Mouse (Mus musculus) kidney, postnatal 0 days (tissue): Measurements from ENCODE around the gene Stn1. TPM values are rescaled to one million over a fixed set of nuclear protein-coding genes. Genes with fewer than 3 reads are reported as not detected.

Experiments
- ATAC-seq: fragments of 200-750 bp; cut with Nextera tagmentation; replicated peaks from 2 replicates; pipeline ENCODE4 v1.8.0; 2017; ENCODE audit warnings: low read depth, moderate number of reproducible peaks, moderate TSS enrichment, moderate library complexity; ENCODE audit not compliant: low FRiP score
- DNase-seq: peaks from one replicate; pipeline ENCODE4 v3.0.0-alpha.2; 2016; ENCODE audit warnings: low spot score
- H3K27ac ChIP-seq: fragments of 300-500 bp; sonication (generic); 2 replicates; pipeline ENCODE4 v1.5.1; 2014; ENCODE audit warnings: mild to moderate bottlenecking
- H3K27me3 ChIP-seq: fragments of 300-500 bp; sonication (generic); 2 replicates; pipeline ENCODE4 v1.6.1; 2014; ENCODE audit warnings: low read length, mixed read lengths; ENCODE audit not compliant: insufficient read depth
- H3K36me3 ChIP-seq: fragments of 300-500 bp; sonication (generic); 2 replicates; pipeline ENCODE4 v1.6.1; 2014; ENCODE audit warnings: low read length, mixed read lengths; ENCODE audit not compliant: insufficient read depth
- H3K4me1 ChIP-seq: fragments of 300-500 bp; sonication (generic); replicated peaks from 2 replicates; pipeline ENCODE4 v1.6.1; 2014; ENCODE audit warnings: antibody characterized with exemption, low read length, mixed read lengths; ENCODE audit not compliant: insufficient read depth
- H3K4me2 ChIP-seq: fragments of 300-500 bp; sonication (generic); 2 replicates; pipeline ENCODE4 v1.6.1; 2014; ENCODE audit warnings: mild to moderate bottlenecking, low read length, moderate library complexity, mixed read lengths
- H3K4me3 ChIP-seq: fragments of 300-500 bp; sonication (generic); replicated peaks from 2 replicates; pipeline ENCODE4 v1.5.1; 2014; ENCODE audit warnings: low read depth, low read length
- H3K9ac ChIP-seq: fragments of 300-500 bp; sonication (generic); 2 replicates; pipeline ENCODE4 v1.6.1; 2014; ENCODE audit warnings: low read depth, low read length
- H3K9me3 ChIP-seq: fragments of 300-500 bp; sonication (generic); replicated peaks from 2 replicates; pipeline ENCODE4 v1.6.1; 2016; ENCODE audit warnings: low read length, inconsistent platforms, mixed read lengths
- CTCF ChIP-seq: IDR thresholded peaks from 2 replicates; pipeline ENCODE4 v1.5.1; 2016; ENCODE audit warnings: antibody characterized with exemption, low read depth, mild to moderate bottlenecking, moderate library complexity
- WGBS: fragments of 180-500 bp; shearing (Covaris S2); extraction: QIAGEN DNeasy Blood & Tissue Kit; methylation state at CpG from one replicate; pipeline ENCODE4 v1.1.7; 2014; 5-methylcytosine and 5-hydroxymethylcytosine counted together
- polyA plus RNA-seq: library from polyadenylated mRNA; unstranded; fragments of >200 nt; fragmentation: Nextera tagmentation; extraction: Ambion mirVana; gene quantifications from 2 replicates; pipeline ENCODE4 v1.2.1, GENCODE M21; 2015

The Stn1 gene
- polyA plus RNA-seq, 1 experiment from 2014 or later: 31.5 TPM

DNA sequence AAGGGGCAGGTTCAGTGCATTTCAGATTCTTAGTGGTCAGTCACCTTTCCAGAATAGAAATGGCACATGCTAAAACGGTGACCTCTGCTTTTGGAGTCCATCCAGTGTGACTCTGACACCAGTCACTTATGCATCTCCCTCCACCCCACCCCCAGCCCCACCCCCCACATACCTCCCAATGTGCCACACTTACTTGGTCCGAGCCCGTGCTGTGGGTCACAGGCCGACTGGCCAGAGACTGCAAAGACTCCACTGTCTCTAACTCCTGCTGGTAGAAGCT is 23.7 kb downstream of the Stn1 start:
- Histone ChIP-seq H3K4me1 (peaks cover 5% of the 10 kb centered on the region; the same call in 1 of the 2 replicates), H3K9me3 (no peaks in the 10 kb centered on the region), H3K27me3 (no peaks in the 10 kb centered on the region), H3K27ac (no peak overlapping the region), H3K4me3 (no peak overlapping the region), H3K36me3 (peaks cover 15% of the 10 kb centered on the region; the same call in 1 of the 2 replicates), H3K4me2 (0 out of 2 replicates have a peak overlapping the region, but pooled peaks have one; percentile 14), H3K9ac (no peak overlapping the region)
- 55% methylated on average over 4 of the region's 4 CpGs for WGBS
- DNase-seq (no peak), ATAC-seq (no peak)
- TF ChIP-seq CTCF: no peak

- 0 out of 2 replicates have a peak overlapping the region, but pooled peaks have one; percentile 14 for H3K4me2 ChIP-seq
- ATAC-seq (no peak), DNase-seq (peak; percentile 68)
- H3K36me3 ChIP-seq: peaks cover 15% of the 10 kb centered on the region; the same call in 1 of the 2 replicates
- 0 out of 2 replicates have a peak overlapping the region, but pooled peaks have one; percentile 36 for H3K27ac ChIP-seq
- H3K9me3 ChIP-seq: no peaks in the 10 kb centered on the region
- no peaks in the 10 kb centered on the region for H3K27me3 ChIP-seq
- TF ChIP-seq CTCF: no peak
- peaks cover 10% of the 10 kb centered on the region; the same call in 1 of the 2 replicates for H3K4me1 ChIP-seq
- no peak overlapping the region for H3K4me3 ChIP-seq
- 51% methylated on average over 21 of the region's 21 CpGs for WGBS
- no peak overlapping the region for H3K9ac ChIP-seq
Observed at GRCm38 (mm10) chr19:47512794-47513617, 24.3 kb downstream of the Stn1 start.

DNA sequence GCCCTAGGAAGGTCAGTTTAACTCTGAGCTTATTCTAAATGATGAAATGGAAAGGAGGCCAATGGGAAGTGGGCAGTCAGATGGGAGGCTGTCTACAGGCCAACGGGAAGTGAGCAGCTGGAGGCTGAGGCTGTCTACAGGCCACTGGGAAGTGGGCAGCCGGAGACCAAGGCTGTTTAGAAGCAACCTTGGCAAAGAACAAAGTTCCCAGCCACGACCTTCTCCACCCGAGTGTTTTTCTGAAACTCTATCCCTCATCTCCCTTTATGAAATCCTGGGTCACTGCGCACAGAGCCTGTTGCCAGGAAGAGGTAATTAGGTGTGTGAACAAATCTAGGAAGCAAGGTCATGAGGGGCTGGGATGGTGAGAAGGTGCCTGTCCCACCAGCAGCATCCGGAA is 25.3 kb downstream of the Stn1 start:
- Histone ChIP-seq H3K9ac (no peak overlapping the region), H3K27me3 (no peaks in the 10 kb centered on the region), H3K9me3 (no peaks in the 10 kb centered on the region), H3K27ac (peak overlapping the region; percentile 88), H3K4me3 (no peak overlapping the region), H3K36me3 (peaks cover 15% of the 10 kb centered on the region; the same call in 1 of the 2 replicates), H3K4me1 (peaks cover 12% of the 10 kb centered on the region; the same call in 1 of the 2 replicates), H3K4me2 (no peak overlapping the region)
- ATAC-seq: no peak
- no peak for TF ChIP-seq CTCF
- 36% methylated on average over 6 of the region's 6 CpGs for WGBS
- peak; percentile 46 for DNase-seq

GRCm38 (mm10) chr19:47511294-47511675 is 26.0 kb downstream of the Stn1 start:
- peaks cover 12% of the 10 kb centered on the region; the same call in 1 of the 2 replicates for H3K4me1 ChIP-seq

DNA sequence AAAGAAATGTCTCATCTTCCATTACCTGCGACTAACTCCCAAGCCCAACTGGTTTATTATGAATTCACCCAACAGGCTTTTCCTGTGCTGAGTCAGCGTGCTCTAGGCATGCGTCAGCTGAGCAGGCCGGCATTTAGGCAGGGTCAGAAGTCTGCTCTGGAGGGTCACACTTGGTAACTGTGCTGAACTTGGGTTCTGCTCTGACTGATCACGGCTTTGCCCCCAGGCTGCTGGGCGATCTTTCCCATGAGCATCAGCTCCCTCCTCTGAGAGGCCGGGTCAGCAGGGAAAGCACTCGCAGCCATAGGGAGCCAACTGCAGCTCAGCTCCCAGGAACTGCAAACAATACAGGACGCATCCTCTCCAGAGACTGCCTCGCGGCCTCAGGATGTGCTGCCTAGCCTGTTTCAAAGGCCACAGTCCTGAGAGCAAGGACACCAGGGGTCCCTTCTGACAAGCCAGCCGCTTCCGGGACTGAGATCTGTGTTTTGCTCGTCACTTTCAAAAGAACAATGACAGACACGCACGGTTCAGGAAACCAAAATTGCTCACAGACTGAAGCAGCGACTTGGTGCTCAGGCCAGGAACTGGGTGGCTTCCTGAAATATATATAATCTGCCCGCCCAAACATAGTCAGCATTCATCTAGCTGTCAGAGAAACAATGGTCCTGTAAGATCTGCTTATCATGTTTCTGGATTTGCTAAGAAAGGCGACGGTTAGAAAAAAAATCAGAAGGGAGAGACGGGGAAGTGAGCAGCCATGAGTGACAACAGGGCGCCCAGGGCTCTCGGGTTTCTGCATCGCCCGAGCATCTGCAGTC is 26.6 kb downstream of the Stn1 start:
- peaks cover 8% of the 10 kb centered on the region; the same call in 1 of the 2 replicates for H3K36me3 ChIP-seq
- no peaks in the 10 kb centered on the region for H3K27me3 ChIP-seq
- no peak for TF ChIP-seq CTCF
- H3K9ac ChIP-seq: no peak overlapping the region
- DNase-seq (peak; percentile 70), ATAC-seq (peak; percentile 33)
- H3K27ac ChIP-seq: peak overlapping the region; percentile 88
- H3K4me3 ChIP-seq: no peak overlapping the region
- H3K4me1 ChIP-seq: peaks cover 12% of the 10 kb centered on the region; the same call in 1 of the 2 replicates
- WGBS: 30% methylated on average over 25 of the region's 25 CpGs
- H3K9me3 ChIP-seq: no peaks in the 10 kb centered on the region
- peak overlapping the region; percentile 10; the same call in 1 of the 2 replicates for H3K4me2 ChIP-seq

More at GRCm38 (mm10) chr19:47511294-47511675, 26.0 kb downstream of the Stn1 start:
- DNase-seq: peak; percentile 22
- Histone ChIP-seq H3K36me3 (peaks cover 14% of the 10 kb centered on the region; the same call in 1 of the 2 replicates), H3K9me3 (no peaks in the 10 kb centered on the region), H3K4me2 (no peak overlapping the region), H3K27me3 (no peaks in the 10 kb centered on the region), H3K4me3 (no peak overlapping the region), H3K27ac (peak overlapping the region; percentile 88), H3K9ac (no peak overlapping the region)
- no peak for ATAC-seq
- TF ChIP-seq CTCF: no peak
- WGBS: 54% methylated on average over 7 of the region's 7 CpGs

DNA sequence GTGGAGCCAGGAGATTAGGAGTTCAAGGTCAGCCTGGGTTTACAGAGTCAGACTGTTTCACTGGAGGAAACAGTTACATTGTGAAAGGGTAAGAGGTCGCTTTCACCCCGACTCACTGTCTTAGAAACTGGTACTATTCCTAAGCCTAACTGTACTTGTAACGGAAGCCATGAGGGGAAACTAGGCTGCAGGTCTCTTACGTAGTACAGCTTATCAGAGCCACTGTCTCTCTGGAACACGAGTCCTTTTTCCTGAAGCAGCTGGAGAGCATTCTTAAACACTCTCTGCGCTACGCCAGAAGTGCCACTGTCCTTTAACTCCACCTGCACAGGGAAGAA is 27.2 kb downstream of the Stn1 start:
- 69% methylated on average over 7 of the region's 7 CpGs for WGBS

More for the DNA sequence above, 27.2 kb downstream of the Stn1 start:
- H3K36me3 ChIP-seq: peaks cover 9% of the 10 kb centered on the region; the same call in 1 of the 2 replicates
- H3K9me3 ChIP-seq: no peaks in the 10 kb centered on the region
- peaks cover 12% of the 10 kb centered on the region; the same call in 1 of the 2 replicates for H3K4me1 ChIP-seq
- peak; percentile 21 for DNase-seq
- no peak overlapping the region for H3K4me3 ChIP-seq
- H3K9ac ChIP-seq: no peak overlapping the region
- no peak overlapping the region for H3K4me2 ChIP-seq
- peak overlapping the region; percentile 88 for H3K27ac ChIP-seq
- H3K27me3 ChIP-seq: no peaks in the 10 kb centered on the region
- ATAC-seq: no peak
- no peak for TF ChIP-seq CTCF
